Mouse (Mus musculus) heart, embryonic 15.5 days (tissue): ENCODE data around the gene Lmo3. TPM values are rescaled to one million over a fixed set of nuclear protein-coding genes. Genes with fewer than 3 reads are reported as not detected.

Experiments
- ATAC-seq: fragments of 200-750 bp; cut with Nextera tagmentation; replicated peaks from 2 replicates; pipeline ENCODE4 v1.8.0; 2017; ENCODE audit warnings: low read depth, moderate TSS enrichment; ENCODE audit not compliant: insufficient number of reproducible peaks, insufficient read depth, low FRiP score
- H3K27ac ChIP-seq: fragments of 300-500 bp; sonication (generic); 2 replicates; pipeline ENCODE4 v1.5.1; 2015; ENCODE audit warnings: mild to moderate bottlenecking, inconsistent platforms
- H3K27me3 ChIP-seq: fragments of 300-500 bp; sonication (generic); 2 replicates; pipeline ENCODE4 v1.6.1; 2015; ENCODE audit warnings: inconsistent platforms
- H3K36me3 ChIP-seq: fragments of 300-500 bp; sonication (generic); 2 replicates; pipeline ENCODE4 v1.6.1; 2015; ENCODE audit warnings: mild to moderate bottlenecking, inconsistent platforms
- H3K4me1 ChIP-seq: fragments of 300-500 bp; sonication (generic); replicated peaks from 2 replicates; pipeline ENCODE4 v1.6.1; 2015; ENCODE audit warnings: inconsistent platforms
- H3K4me2 ChIP-seq: fragments of 300-500 bp; sonication (generic); 2 replicates; pipeline ENCODE4 v1.6.1; 2015; ENCODE audit warnings: inconsistent platforms, mild to moderate bottlenecking, moderate library complexity
- H3K4me3 ChIP-seq: fragments of 300-500 bp; sonication (generic); 2 replicates; pipeline ENCODE4 v1.5.1; 2015; ENCODE audit warnings: mild to moderate bottlenecking, inconsistent platforms
- H3K9ac ChIP-seq: fragments of 300-500 bp; sonication (generic); 2 replicates; pipeline ENCODE4 v1.6.1; 2015; ENCODE audit warnings: mild to moderate bottlenecking, inconsistent platforms
- H3K9me3 ChIP-seq: fragments of 300-500 bp; sonication (generic); replicated peaks from 2 replicates; pipeline ENCODE4 v1.6.1; 2016; ENCODE audit warnings: inconsistent platforms
- WGBS: fragments of 180-500 bp; shearing (Covaris S2); methylation state at CpG from one replicate; pipeline ENCODE4 v1.1.7; 2015; ENCODE audit warnings: mixed read lengths; 5-methylcytosine and 5-hydroxymethylcytosine counted together
- polyA plus RNA-seq: library from polyadenylated mRNA; unstranded; fragments of >200 nt; fragmentation: Nextera tagmentation; extraction: Ambion mirVana; gene quantifications from 2 replicates; pipeline ENCODE4 v1.2.1, GENCODE M21; 2015

Gene Lmo3
- polyA plus RNA-seq, 1 experiment from 2014 or later = 1.5 TPM

- Histone ChIP-seq H3K9ac (no peak overlapping the region), H3K9me3 (no peaks in the 10 kb centered on the region; the same call in 1 of the 2 replicates), H3K27ac (no peak overlapping the region), H3K4me3 (no peak overlapping the region), H3K27me3 (no peaks in the 10 kb centered on the region), H3K4me2 (no peak overlapping the region), H3K4me1 (no peaks in the 10 kb centered on the region), H3K36me3 (no peaks in the 10 kb centered on the region)
- ATAC-seq = no peak
- WGBS = 31% methylated on average over 5 of the region's 5 CpGs
These were observed 217.7 kb downstream of the Lmo3 start for GRCm38 (mm10) chr6:138364111-138364510.

GRCm38 (mm10) chr6:138350587-138351345, 231.0 kb downstream of the Lmo3 start:
- no peaks in the 10 kb centered on the region for H3K36me3 ChIP-seq
- H3K4me2 ChIP-seq = no peak overlapping the region
- no peak overlapping the region for H3K4me3 ChIP-seq
- no peaks in the 10 kb centered on the region for H3K9me3 ChIP-seq
- 81% methylated on average over 3 of the region's 3 CpGs for WGBS
- no peak for ATAC-seq
- no peaks in the 10 kb centered on the region for H3K27me3 ChIP-seq
- no peaks in the 10 kb centered on the region for H3K4me1 ChIP-seq
- H3K9ac ChIP-seq = no peak overlapping the region
- no peak overlapping the region for H3K27ac ChIP-seq

GRCm38 (mm10) chr6:138346558-138346957, 235.2 kb downstream of the Lmo3 start:
- no peak overlapping the region for H3K27ac ChIP-seq
- ATAC-seq = no peak
- H3K4me2 ChIP-seq = no peak overlapping the region
- no peaks in the 10 kb centered on the region for H3K4me1 ChIP-seq
- no peaks in the 10 kb centered on the region for H3K36me3 ChIP-seq
- no peak overlapping the region for H3K9ac ChIP-seq
- H3K4me3 ChIP-seq = no peak overlapping the region
- H3K27me3 ChIP-seq = no peaks in the 10 kb centered on the region
- WGBS = 67% methylated on average over 4 of the region's 4 CpGs
- H3K9me3 ChIP-seq = 0 out of 2 replicates have a peak, but pooled peaks cover 4% of the 10 kb centered on the region

- H3K9ac ChIP-seq = no peak overlapping the region
- no peaks in the 10 kb centered on the region for H3K36me3 ChIP-seq
- H3K9me3 ChIP-seq = no peaks in the 10 kb centered on the region
- 73% methylated on average over 4 of the region's 4 CpGs for WGBS
- no peak overlapping the region for H3K27ac ChIP-seq
- no peak for ATAC-seq
- no peaks in the 10 kb centered on the region for H3K27me3 ChIP-seq
- H3K4me2 ChIP-seq = no peak overlapping the region
- 0 out of 2 replicates have a peak, but pooled peaks cover 8% of the 10 kb centered on the region for H3K4me1 ChIP-seq
- H3K4me3 ChIP-seq = no peak overlapping the region
These were observed 245.9 kb downstream of the Lmo3 start for GRCm38 (mm10) chr6:138335858-138336257.

GRCm38 (mm10) chr6:138333991-138334390, 247.8 kb downstream of the Lmo3 start:
- Histone ChIP-seq H3K27ac (no peak overlapping the region), H3K36me3 (no peaks in the 10 kb centered on the region), H3K27me3 (no peaks in the 10 kb centered on the region), H3K4me2 (no peak overlapping the region), H3K9ac (no peak overlapping the region), H3K9me3 (no peaks in the 10 kb centered on the region), H3K4me3 (no peak overlapping the region), H3K4me1 (0 out of 2 replicates have a peak, but pooled peaks cover 8% of the 10 kb centered on the region)
- ATAC-seq = no peak
- 61% methylated on average over 7 of the region's 7 CpGs for WGBS

GRCm38 (mm10) chr6:138325744-138326400, 255.9 kb downstream of the Lmo3 start:
- ATAC-seq = no peak
- no peaks in the 10 kb centered on the region for H3K36me3 ChIP-seq
- no peak overlapping the region for H3K9ac ChIP-seq
- H3K27me3 ChIP-seq = no peaks in the 10 kb centered on the region
- 0 out of 2 replicates have a peak, but pooled peaks cover 2% of the 10 kb centered on the region for H3K4me1 ChIP-seq
- no peak overlapping the region for H3K4me3 ChIP-seq
- peak overlapping the region; percentile 24; the same call in 1 of the 2 replicates for H3K27ac ChIP-seq
- no peak overlapping the region for H3K4me2 ChIP-seq
- no peaks in the 10 kb centered on the region for H3K9me3 ChIP-seq
- WGBS = 39% methylated on average over 3 of the region's 3 CpGs

- no peak for ATAC-seq
- Histone ChIP-seq H3K9me3 (no peaks in the 10 kb centered on the region), H3K36me3 (no peaks in the 10 kb centered on the region), H3K4me2 (no peak overlapping the region), H3K4me3 (no peak overlapping the region), H3K4me1 (0 out of 2 replicates have a peak, but pooled peaks cover 2% of the 10 kb centered on the region), H3K27ac (peak overlapping the region; percentile 24; the same call in 1 of the 2 replicates), H3K9ac (no peak overlapping the region), H3K27me3 (no peaks in the 10 kb centered on the region)
- WGBS = 40% methylated on average over 3 of the region's 3 CpGs
These were observed 256.6 kb downstream of the Lmo3 start for GRCm38 (mm10) chr6:138325145-138325544.

- no peak for ATAC-seq
- Histone ChIP-seq H3K4me3 (no peak overlapping the region), H3K9me3 (no peaks in the 10 kb centered on the region), H3K36me3 (no peaks in the 10 kb centered on the region), H3K4me1 (0 out of 2 replicates have a peak, but pooled peaks cover 2% of the 10 kb centered on the region), H3K4me2 (no peak overlapping the region), H3K27ac (no peak overlapping the region), H3K9ac (no peak overlapping the region), H3K27me3 (no peaks in the 10 kb centered on the region)
- WGBS = 91% methylated on average over 14 of the region's 14 CpGs
These were observed 258.4 kb downstream of the Lmo3 start for GRCm38 (mm10) chr6:138323325-138323724.

- Histone ChIP-seq H3K36me3 (no peaks in the 10 kb centered on the region), H3K9me3 (no peaks in the 10 kb centered on the region), H3K27me3 (no peaks in the 10 kb centered on the region), H3K4me2 (no peak overlapping the region), H3K9ac (no peak overlapping the region), H3K4me1 (0 out of 2 replicates have a peak, but pooled peaks cover 2% of the 10 kb centered on the region), H3K4me3 (no peak overlapping the region), H3K27ac (no peak overlapping the region)
- ATAC-seq = no peak
- WGBS = 78% methylated on average over 8 of the region's 8 CpGs
These were observed 261.5 kb downstream of the Lmo3 start for GRCm38 (mm10) chr6:138320190-138320737.
